Mouse (Mus musculus): ENCODE data around the gene D2hgdh. TPM values are rescaled to one million over a fixed set of nuclear protein-coding genes. Genes with fewer than 3 reads are reported as not detected.

The D2hgdh gene
- polyA plus RNA-seq, 1 experiment = 7.6 TPM

Other genes with a start within 250 kb of the D2hgdh start
- gene Stk25, start 166.2 kb upstream of the D2hgdh start, polyA plus RNA-seq (2012; fragmentation: generic; extraction: Trizol) = 119 TPM
- gene Bok, start 139.2 kb upstream of the D2hgdh start, polyA plus RNA-seq (2012; fragmentation: generic; extraction: Trizol) = 37.8 TPM
- 49.9 TPM for gene Atg4b, start 73.4 kb upstream of the D2hgdh start, polyA plus RNA-seq (2012; fragmentation: generic; extraction: Trizol)
- 52.9 TPM for gene Thap4, start 70.0 kb upstream of the D2hgdh start, polyA plus RNA-seq (2012; fragmentation: generic; extraction: Trizol)
- gene Dtymk, start 23.0 kb upstream of the D2hgdh start, polyA plus RNA-seq (2012; fragmentation: generic; extraction: Trizol) = 81.4 TPM
- 3.3 TPM for gene Ing5, start 20.9 kb upstream of the D2hgdh start, polyA plus RNA-seq (2012; fragmentation: generic; extraction: Trizol)
- 0.14 TPM for gene Gal3st2, start 36.4 kb downstream of the D2hgdh start, polyA plus RNA-seq (2012; fragmentation: generic; extraction: Trizol)
- not detected for gene Gal3st2b, start 93.4 kb downstream of the D2hgdh start, polyA plus RNA-seq (2012; fragmentation: generic; extraction: Trizol)
- gene Gal3st2c, start 165.6 kb downstream of the D2hgdh start, polyA plus RNA-seq (2012; fragmentation: generic; extraction: Trizol) = not detected
- gene Neu4, start 195.5 kb downstream of the D2hgdh start, polyA plus RNA-seq (2012; fragmentation: generic; extraction: Trizol) = not detected
- gene Pdcd1, start 227.6 kb downstream of the D2hgdh start, polyA plus RNA-seq (2012; fragmentation: generic; extraction: Trizol) = not detected

All from myocyte (in vitro differentiated cells).